Mouse (Mus musculus) MN1 (cell line): ENCODE measurements around the gene Pom121l2.

Experiments used
- DNase-seq: peaks from one replicate; pipeline ENCODE4 v3.0.0-alpha.2; 2016; ENCODE audit warnings: low spot score

Pom121l2 gene

DNA sequence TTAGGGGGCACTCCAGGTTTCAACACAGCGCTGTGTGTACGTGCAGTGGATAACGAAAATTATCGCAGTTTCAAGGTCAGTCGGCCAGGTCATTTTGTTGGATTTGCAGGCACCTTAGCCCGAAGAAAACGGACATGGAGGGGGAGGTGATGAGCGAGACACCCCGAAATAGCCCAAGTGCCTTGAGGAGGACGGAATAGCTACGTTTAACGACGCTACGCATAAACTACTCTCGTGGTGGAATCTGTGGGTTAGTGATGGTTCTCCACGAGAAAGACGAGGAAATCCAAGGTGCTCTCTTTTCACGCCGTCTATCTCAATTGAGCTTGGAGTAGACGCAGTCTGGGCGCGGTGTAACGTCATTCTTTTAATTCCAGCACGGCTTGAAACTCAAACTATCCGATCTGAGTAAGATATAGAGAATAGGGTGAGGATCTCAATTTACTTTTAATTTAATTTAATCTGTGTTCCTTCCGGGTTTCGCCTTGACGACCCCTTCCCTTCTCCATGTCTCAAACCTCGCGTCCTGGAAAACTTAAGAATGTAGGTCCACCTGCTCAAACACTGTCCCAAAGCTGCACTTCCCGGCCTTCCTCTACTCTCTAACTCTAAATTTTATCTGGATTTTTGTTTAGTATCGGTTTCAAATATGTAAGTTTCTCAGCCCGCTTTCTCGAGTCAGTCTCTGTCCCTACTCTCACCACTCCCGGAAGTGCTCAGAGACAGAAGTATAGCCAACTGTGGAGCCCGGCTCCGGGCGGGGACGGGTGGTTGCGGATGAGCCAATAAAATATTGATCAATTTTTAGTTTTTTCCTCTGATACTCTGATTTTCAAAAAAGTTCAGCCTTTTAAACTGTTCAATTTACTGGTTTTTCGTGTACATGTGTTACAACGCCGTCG lies 39.2 kb downstream of the Pom121l2 start:
- DNase-seq: no peak

DNA sequence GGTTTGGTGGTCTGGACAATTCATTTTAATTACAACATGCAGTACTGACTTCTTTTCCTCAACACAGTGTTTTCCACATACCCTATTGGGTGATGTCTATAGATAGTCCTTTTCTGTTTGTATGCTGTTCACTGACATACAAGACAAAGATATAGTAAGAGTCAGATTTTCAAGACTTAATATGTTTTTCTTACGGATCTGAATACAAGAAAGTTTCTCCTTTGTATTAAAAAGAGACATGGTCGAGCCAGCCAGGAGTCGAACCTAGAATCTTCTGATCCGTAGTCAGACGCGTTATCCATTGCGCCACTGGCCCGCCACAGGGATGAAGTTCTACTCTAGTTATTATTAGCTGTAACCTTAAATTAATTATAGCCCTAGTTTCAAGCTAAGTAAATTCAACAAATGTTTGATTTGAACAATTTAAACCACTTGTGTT lies 39.9 kb downstream of the Pom121l2 start:
- peak; percentile 79 for DNase-seq

DNA sequence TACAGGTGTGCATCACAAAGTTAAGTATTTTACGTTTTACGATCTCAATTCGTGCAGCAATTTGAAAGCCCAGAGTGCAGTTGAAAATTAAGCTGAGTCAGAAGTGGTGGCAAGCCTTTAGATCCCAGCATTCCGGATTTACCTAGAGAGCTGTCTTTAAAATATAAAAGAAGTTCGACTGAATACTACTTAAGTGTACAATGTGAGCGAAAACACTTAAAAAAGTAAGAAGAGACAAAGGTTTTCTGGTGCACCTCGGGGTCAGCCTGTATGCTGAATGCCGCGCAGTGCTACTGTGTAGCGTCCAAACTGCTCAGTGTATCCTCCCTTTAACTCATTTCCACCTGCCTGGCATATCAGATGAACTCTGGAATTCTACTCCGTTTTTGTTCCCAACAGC lies 40.6 kb downstream of the Pom121l2 start:
- DNase-seq: peak; percentile 21

DNA sequence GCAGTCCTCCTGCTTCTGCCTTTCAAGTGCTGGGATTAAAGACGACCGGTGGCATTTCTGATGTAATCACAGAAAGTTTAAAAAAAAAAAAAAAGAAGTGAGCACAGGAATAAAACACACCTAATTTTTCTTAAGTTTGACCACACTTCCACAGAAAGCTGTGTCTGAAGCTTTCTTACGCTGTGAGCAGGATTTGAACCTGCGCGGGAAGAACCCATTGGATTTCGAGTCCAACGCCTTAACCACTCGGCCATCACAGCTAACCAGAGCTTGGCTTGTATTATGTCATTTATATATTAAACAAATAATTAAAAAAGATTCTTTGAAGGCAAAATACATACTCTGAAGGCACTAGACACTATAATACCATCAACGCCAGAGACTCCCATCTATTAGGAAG lies 41.2 kb downstream of the Pom121l2 start:
- DNase-seq: peak; percentile 91

DNA sequence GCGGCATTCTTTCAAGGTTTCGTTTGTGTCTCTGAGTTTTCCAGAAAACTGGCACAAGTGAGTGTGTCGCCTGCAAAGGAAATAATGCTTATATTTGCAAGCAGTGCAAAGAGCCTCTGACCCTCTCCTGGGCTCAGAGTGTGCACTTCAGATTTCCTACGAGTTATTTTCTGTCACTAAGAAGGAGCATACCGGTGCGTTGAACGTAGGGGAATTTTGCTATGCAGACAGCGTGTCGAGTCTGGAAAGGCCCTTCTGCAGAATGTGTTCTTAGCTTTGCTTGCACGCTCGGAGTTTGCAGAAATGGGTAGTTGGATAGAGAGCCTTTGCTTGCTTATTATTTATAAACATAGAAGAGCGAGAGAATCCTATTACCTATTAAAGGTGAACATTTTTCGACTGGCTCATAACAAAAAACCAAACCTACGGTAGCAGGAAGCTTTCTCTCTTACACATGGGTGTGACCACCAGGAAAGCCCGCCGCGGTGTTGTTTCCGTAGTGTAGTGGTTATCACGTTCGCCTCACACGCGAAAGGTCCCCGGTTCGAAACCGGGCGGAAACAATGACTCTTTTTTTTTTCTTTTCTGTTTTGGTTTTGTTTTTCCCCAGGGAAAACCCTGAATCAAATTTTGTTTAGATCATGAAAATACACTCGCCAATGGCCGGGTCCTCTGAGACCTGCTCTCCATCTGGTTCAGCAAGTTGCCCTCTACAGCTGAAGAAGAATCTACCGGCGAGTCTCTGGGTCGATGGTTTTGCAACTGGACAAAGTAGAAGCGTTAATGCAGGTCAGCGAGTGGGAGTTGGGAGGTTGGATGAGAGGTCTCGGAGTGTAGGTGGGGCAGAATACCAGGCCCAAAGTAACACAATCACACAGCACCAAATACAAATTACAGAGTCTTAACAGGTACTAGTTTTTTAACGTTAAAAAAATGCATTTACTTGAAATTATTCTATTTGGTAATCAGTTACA lies 45.4 kb downstream of the Pom121l2 start:
- peak; percentile 89 for DNase-seq

DNA sequence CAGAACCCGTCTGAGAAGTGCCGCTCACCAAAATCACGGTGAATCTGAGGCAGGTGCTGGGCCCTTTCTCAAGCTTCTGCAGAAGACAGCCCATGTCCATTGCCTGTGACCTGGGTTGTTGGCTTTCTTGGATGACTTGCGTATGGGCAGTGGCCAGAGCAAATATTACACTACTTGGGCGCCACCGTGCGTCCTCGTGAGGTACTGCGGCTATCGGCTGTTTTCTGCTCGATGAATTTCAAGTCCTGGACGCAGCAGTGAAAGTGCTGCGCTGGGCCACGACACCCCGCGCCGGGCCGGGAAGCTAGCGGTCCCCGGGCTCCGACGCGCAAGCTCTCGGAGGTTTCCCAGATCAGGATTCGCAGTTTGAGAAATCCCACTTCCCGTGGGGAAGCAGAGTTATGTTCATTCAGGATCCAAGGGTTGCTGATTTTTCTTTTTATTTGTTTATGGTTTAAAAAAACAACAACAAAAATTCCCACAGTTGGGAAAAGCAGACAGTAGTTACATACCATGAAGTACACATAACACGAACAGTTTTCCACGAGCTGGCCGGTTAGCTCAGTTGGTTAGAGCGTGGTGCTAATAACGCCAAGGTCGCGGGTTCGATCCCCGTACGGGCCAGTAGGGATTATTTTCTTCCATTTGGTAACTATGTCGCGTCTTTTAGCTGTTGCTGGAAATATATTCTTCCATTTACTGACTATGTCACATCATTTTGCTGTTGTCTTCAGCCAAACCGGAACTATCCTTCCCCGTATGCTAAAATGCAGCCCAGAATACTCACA lies 47.9 kb downstream of the Pom121l2 start:
- DNase-seq: peak; percentile 95

DNA sequence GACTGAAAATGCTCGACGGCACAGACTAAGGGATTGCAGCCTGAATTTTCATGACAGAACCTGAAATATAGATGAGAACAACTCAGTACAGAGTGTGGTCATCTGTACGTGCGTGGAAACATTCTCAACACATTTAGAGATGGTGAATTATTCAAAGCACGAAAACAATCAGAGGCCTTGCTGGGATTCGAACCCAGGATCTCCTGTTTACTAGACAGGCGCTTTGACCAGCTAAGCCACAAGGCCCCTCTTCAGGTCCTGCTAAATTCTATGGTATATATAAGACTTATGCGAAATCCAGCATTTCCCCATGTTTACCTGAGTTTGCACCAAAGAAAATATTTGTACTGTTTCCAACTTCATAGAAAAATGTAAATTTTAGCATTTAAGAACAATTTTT lies 48.9 kb downstream of the Pom121l2 start:
- DNase-seq: peak; percentile 75

DNA sequence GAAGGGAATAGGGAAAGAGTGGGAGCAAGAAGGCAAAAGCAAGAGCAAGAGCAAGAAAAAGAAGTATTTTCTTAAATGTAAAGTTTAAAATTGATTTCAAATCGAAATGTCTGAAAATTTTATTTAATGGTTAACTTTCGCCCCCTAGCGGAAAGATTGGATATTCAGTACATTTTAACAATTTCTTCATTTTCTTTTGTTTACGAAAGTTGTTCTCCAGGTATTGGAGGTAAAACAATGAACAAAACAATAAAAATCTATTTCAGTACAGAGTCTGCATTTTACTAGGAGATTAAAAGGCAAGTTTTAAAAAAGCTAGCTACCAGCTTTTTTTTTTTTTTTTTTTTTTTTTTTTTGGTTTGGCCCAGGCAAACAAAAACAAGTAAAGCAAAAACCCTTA lies 49.5 kb downstream of the Pom121l2 start:
- DNase-seq: peak; percentile 64

DNA sequence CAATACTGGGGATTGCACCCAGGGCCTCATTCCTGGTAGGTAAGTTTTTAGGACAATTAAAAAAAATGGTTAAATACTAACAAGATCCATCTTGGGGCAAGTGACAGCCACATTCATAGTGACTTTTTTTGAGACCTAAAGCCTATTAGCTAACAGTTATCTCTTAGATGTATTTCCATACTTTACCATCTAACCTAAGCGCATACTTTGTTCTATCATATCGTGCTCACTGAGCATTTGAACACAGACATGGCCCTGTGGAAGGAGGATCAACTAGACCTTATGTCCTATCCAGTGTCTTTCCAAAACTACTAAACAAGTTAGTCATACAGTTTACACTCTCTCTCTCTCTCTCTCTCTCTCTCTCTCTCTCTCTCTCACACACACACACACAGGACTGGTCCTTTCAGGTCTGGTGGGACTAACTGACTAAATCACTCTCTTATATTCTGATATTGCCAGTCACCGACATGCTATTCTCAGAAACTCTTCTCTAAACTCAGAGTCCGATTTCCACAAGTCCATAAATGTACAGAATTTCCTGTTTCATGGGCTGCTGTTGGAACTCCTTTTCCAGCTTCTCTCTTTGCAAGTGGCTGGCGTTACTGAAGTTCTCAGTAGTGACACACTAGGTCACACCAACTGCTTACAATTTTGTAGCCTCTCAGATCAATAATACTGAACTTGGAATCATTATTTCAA lies 52.9 kb downstream of the Pom121l2 start:
- no peak for DNase-seq

DNA sequence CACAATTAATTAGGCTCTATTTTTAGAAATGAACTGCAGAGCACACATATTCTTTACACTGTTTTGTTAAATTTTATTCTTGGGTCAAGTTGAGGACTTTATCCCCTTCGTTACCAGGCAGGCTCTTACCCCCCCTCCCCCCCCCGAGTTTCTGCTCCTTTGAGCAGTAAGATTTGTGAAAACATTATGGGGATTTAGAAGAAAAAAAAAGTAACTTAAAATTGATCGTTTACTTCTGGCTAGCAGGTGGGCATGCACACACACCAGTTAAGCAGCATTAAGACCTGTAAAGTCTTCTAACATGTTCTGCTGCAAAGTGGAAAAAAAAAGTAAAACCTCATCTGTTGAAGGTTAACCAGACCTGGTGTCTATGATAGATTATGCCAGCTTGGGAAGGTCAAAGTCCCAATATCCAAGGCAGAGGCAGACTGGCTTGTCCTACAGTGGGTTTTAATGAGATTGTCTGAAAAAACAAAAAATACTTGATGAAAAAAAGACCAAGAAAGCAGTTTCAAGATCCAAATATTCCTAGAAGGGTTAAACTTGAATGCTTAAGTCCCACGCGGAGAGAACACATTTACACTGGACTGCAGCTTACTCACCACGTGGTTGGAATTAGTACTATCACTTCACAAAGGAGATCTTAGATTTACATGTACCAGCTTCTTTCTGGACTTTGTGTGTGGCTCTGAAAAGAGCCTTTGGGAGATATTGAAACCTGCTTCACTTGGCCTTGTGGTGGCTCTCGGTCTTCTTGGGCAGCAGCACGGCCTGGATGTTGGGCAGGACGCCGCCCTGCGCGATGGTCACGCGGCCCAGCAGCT lies 53.7 kb downstream of the Pom121l2 start:
- peak; percentile 43 for DNase-seq

DNA sequence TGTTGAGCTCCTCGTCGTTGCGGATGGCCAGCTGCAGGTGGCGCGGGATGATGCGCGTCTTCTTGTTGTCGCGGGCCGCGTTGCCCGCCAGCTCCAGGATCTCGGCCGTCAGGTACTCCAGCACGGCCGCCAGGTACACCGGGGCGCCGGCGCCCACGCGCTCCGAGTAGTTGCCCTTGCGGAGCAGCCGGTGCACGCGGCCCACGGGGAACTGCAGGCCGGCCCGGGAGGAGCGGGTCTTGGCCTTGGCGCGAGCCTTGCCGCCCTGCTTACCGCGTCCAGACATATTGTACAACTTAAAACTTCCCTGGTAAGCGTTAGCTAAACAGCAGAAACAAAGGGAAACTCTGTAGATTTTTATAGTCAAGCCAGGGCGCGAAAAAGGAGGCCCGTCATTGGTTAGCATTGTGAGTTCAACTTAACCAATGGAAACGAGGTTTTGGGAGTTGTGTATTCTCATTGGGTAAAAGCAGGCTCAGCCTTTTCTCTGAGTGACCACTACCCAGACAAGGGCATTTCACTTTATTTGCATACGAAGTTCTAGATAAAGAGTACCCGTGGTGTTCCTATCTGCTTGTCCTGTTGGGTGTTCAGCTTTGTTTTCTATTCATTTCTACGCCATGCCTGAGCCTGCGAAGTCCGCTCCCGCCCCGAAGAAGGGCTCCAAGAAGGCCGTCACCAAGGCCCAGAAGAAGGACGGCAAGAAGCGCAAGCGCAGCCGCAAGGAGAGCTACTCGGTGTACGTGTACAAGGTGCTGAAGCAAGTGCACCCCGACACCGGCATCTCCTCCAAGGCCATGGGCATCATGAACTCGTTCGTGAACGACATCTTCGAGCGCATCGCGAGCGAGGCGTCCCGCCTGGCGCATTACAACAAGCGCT lies 54.5 kb downstream of the Pom121l2 start, which contains the start of the genes Hist1h2ah and Hist1h2bk:
Gene Hist1h2ah (minus strand): TSS at position 302 of the 882 bp plus-strand sequence.
Gene Hist1h2bk (plus strand): TSS at position 604 of the 882 bp plus-strand sequence.
- peak; percentile 94 for DNase-seq

DNA sequence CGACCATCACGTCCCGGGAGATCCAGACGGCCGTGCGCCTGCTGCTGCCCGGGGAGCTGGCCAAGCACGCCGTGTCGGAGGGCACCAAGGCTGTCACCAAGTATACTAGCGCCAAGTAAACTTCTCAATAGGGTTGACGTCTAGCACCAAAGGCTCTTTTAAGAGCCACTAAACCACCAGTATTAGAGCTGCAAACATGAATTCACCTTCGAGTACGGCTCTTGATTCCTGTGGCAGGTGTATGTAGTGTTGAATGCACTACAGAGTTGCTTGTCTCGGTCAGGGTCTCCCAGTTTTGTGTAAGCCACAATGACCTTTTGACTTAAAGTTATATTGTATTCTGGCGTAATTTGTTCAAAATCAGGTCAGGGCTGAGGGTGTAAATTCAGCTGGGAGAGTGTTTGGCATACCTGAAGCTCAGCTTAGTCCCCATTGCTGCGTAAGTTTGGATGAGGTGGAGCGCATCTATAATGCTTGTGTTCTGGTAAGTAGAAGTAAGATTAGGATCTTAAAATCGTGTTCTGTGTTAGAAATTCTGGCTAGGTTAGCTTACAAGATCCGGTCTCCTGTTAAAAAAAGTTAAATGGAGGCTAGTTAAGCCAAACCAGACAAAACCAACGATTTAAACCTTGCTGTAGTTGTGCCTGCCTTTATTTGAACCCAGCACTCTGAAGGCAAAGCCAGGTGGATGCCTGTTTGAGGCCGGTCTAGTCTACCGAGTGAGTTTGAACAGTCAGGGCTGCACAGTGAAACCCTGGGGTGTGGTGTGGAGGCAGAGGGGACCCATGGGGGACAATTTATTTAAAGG lies 55.4 kb downstream of the Pom121l2 start:
- peak; percentile 22 for DNase-seq

DNA sequence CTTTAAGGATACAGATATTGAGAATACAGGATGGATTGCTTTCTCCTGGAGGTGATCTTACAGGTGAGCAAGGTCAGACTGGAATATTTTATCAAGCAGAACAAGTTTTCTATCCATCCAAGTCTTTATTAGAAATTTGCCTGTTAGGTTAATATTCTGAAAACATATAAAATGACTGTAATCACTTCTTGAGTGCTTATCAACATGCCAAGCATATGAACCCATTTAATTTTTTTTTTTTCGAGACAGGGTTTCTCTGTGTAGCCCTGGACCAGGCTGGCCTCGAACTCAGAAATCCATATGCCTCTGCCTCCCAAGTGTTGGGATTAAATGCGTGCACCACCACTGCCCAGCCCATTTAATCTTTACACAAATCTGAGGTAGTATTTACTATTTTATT lies 56.0 kb downstream of the Pom121l2 start:
- DNase-seq: no peak

DNA sequence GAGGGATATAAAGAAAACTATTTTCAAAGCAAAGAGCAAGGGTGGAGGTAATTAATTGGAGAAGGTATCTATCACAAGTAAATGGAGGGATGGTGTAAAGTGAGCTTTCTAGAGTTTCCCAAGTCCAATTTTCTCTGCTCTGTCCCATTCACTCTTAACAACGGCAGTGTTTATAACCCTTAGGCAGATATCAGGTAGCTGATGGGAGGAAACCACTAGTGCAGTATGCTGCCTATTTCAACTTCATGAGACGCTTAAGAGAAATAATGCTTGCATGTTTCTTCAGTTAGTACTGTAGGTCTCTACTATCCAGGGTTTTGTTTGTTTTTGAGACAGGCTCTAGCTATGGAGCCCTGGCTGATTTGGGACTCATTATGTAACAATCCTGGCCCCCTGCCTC lies 56.4 kb downstream of the Pom121l2 start:
- DNase-seq: no peak
